Mouse (Mus musculus) hindbrain, embryonic 12.5 days (tissue): ENCODE results near the gene Atad5. TPM values are rescaled to one million over a fixed set of nuclear protein-coding genes. Genes with fewer than 3 reads are reported as not detected.
"Not testable (repeated sequence)": the region's sequence is repeated elsewhere in the genome, so short reads cannot be mapped to it uniquely, and the experiment has no call there.

Source experiments
- ATAC-seq: fragments of 200-750 bp; cut with Nextera tagmentation; 2 replicates; pipeline ENCODE4 v1.8.0; 2017; ENCODE audit warnings: moderate TSS enrichment; ENCODE audit not compliant: low FRiP score
- H3K27ac ChIP-seq: fragments of 300-500 bp; sonication (generic); 2 replicates; pipeline ENCODE4 v1.5.1; 2016; ENCODE audit warnings: mild to moderate bottlenecking
- H3K27me3 ChIP-seq: fragments of 300-500 bp; sonication (generic); 2 replicates; pipeline ENCODE4 v1.6.1; 2016; ENCODE audit warnings: mild to moderate bottlenecking
- H3K36me3 ChIP-seq: fragments of 300-500 bp; sonication (generic); 2 replicates; pipeline ENCODE4 v1.6.1; 2016; ENCODE audit warnings: mild to moderate bottlenecking
- H3K4me1 ChIP-seq: fragments of 300-500 bp; sonication (generic); 2 replicates; pipeline ENCODE4 v1.6.1; 2016
- H3K4me2 ChIP-seq: fragments of 300-500 bp; sonication (generic); replicated peaks from 2 replicates; pipeline ENCODE4 v1.6.1; 2016; ENCODE audit warnings: mild to moderate bottlenecking
- H3K4me3 ChIP-seq: fragments of 300-500 bp; sonication (generic); 2 replicates; pipeline ENCODE4 v1.5.1; 2016; ENCODE audit warnings: mild to moderate bottlenecking
- H3K9ac ChIP-seq: fragments of 300-500 bp; sonication (generic); 2 replicates; pipeline ENCODE4 v1.6.1; 2016; ENCODE audit warnings: mild to moderate bottlenecking, moderate library complexity
- H3K9me3 ChIP-seq: fragments of 300-500 bp; sonication (generic); replicated peaks from 2 replicates; pipeline ENCODE4 v1.6.1; 2016; ENCODE audit warnings: mild to moderate bottlenecking
- WGBS: fragments of 180-500 bp; shearing (Covaris S2); methylation state at CpG from one replicate; pipeline ENCODE4 v1.1.7; 2016; 5-methylcytosine and 5-hydroxymethylcytosine counted together
- polyA plus RNA-seq: library from polyadenylated mRNA; unstranded; fragments of >200 nt; fragmentation: Nextera tagmentation; extraction: Ambion mirVana; gene quantifications from 2 replicates; pipeline ENCODE4 v1.2.1, GENCODE M21; 2016

The Atad5 gene
- polyA plus RNA-seq, 1 experiment from 2014 or later: 11.7 TPM

GRCm38 (mm10) chr11:80141825-80142521, 52.8 kb downstream of the Atad5 start, which contains the start of gene Tefm:
Tefm (minus strand) TSS chr11:80142175.
- H3K9me3 ChIP-seq: no peaks in the 10 kb centered on the region
- peaks cover 20% of the 10 kb centered on the region for H3K36me3 ChIP-seq
- peak within 1 kb of the TSS; percentile 83 for H3K4me3 ChIP-seq
- peak within 1 kb of the TSS; percentile 90 for H3K9ac ChIP-seq
- peak within 1 kb of the TSS; percentile 84 for H3K27ac ChIP-seq
- H3K4me2 ChIP-seq: peak within 1 kb of the TSS; percentile 72
- H3K4me1 ChIP-seq: peaks cover 13% of the 10 kb centered on the region
- WGBS: under 1% methylated on average over 40 of the region's 40 CpGs
- H3K27me3 ChIP-seq: no peaks in the 10 kb centered on the region
- ATAC-seq: peak; percentile 92

GRCm38 (mm10) chr11:80142872-80143271, 53.7 kb downstream of the Atad5 start:
- no peaks in the 10 kb centered on the region for H3K27me3 ChIP-seq
- ATAC-seq: no peak
- 41% methylated on average over 8 of the region's 8 CpGs for WGBS
- H3K4me1 ChIP-seq: peaks cover 13% of the 10 kb centered on the region
- H3K4me3 ChIP-seq: peak overlapping the region; percentile 83
- peak overlapping the region; percentile 72 for H3K4me2 ChIP-seq
- 0 out of 2 replicates have a peak, but pooled peaks cover 12% of the 10 kb centered on the region for H3K36me3 ChIP-seq
- no peak overlapping the region for H3K27ac ChIP-seq
- no peaks in the 10 kb centered on the region for H3K9me3 ChIP-seq
- peak overlapping the region; percentile 90 for H3K9ac ChIP-seq

- no peaks in the 10 kb centered on the region for H3K36me3 ChIP-seq
- WGBS: 54% methylated on average over 10 of the region's 10 CpGs
- ATAC-seq: no peak
Measured at GRCm38 (mm10) chr11:80145787-80146275, 56.6 kb downstream of the Atad5 start.

GRCm38 (mm10) chr11:80147748-80148147, 58.5 kb downstream of the Atad5 start:
- Histone ChIP-seq H3K36me3 (no peaks in the 10 kb centered on the region), H3K9me3 (no peaks in the 10 kb centered on the region), H3K27ac (no peak overlapping the region), H3K4me1 (peaks cover 4% of the 10 kb centered on the region), H3K27me3 (peaks cover 12% of the 10 kb centered on the region), H3K9ac (no peak overlapping the region), H3K4me3 (no peak overlapping the region), H3K4me2 (no peak overlapping the region)
- 81% methylated on average over 6 of the region's 6 CpGs for WGBS
- ATAC-seq: no peak

More at GRCm38 (mm10) chr11:80145787-80146275, 56.6 kb downstream of the Atad5 start:
- Histone ChIP-seq H3K27ac (no peak overlapping the region), H3K27me3 (no peaks in the 10 kb centered on the region), H3K9ac (no peak overlapping the region), H3K4me2 (no peak overlapping the region), H3K4me3 (no peak overlapping the region), H3K9me3 (no peaks in the 10 kb centered on the region), H3K4me1 (peaks cover 10% of the 10 kb centered on the region)

- ATAC-seq: no peak
- no peak overlapping the region for H3K27ac ChIP-seq
- H3K9me3 ChIP-seq: no peaks in the 10 kb centered on the region
- WGBS: 69% methylated on average over 1 of the region's 1 CpGs
- no peaks in the 10 kb centered on the region for H3K4me1 ChIP-seq
- no peak overlapping the region for H3K9ac ChIP-seq
- H3K36me3 ChIP-seq: no peaks in the 10 kb centered on the region
- H3K4me2 ChIP-seq: no peak overlapping the region
- H3K4me3 ChIP-seq: no peak overlapping the region
- peaks cover 17% of the 10 kb centered on the region for H3K27me3 ChIP-seq
Measured at GRCm38 (mm10) chr11:80148313-80148712, 59.1 kb downstream of the Atad5 start.

GRCm38 (mm10) chr11:80148974-80149373, 59.8 kb downstream of the Atad5 start:
- 57% methylated on average over 3 of the region's 4 CpGs for WGBS
- not testable (repeated sequence) for H3K9me3 ChIP-seq, H3K36me3 ChIP-seq, H3K4me3 ChIP-seq, H3K9ac ChIP-seq, H3K4me2 ChIP-seq, H3K27ac ChIP-seq, ATAC-seq, H3K4me1 ChIP-seq
- H3K27me3 ChIP-seq: peaks cover 24% of the 10 kb centered on the region

GRCm38 (mm10) chr11:80149412-80150023, 60.3 kb downstream of the Atad5 start:
- Histone ChIP-seq H3K27ac (no peak overlapping the region), H3K9ac (no peak overlapping the region), H3K4me2 (no peak overlapping the region), H3K4me1 (peaks cover 7% of the 10 kb centered on the region; the same call in 1 of the 2 replicates), H3K27me3 (peaks cover 29% of the 10 kb centered on the region), H3K9me3 (no peaks in the 10 kb centered on the region), H3K4me3 (no peak overlapping the region), H3K36me3 (no peaks in the 10 kb centered on the region)
- WGBS: 88% methylated on average over 8 of the region's 8 CpGs
- no peak for ATAC-seq

- no peak for ATAC-seq
- WGBS: 76% methylated on average over 5 of the region's 5 CpGs
- H3K4me1 ChIP-seq: peaks cover 7% of the 10 kb centered on the region; the same call in 1 of the 2 replicates
Measured at GRCm38 (mm10) chr11:80150566-80150965, 61.4 kb downstream of the Atad5 start.

GRCm38 (mm10) chr11:80151541-80151940, 62.3 kb downstream of the Atad5 start:
- Histone ChIP-seq H3K27ac (no peak overlapping the region), H3K4me3 (no peak overlapping the region), H3K9ac (no peak overlapping the region), H3K27me3 (peaks cover 50% of the 10 kb centered on the region), H3K9me3 (no peaks in the 10 kb centered on the region), H3K4me1 (peaks cover 7% of the 10 kb centered on the region; the same call in 1 of the 2 replicates), H3K4me2 (no peak overlapping the region), H3K36me3 (no peaks in the 10 kb centered on the region)
- no peak for ATAC-seq
- WGBS: 72% methylated on average over 2 of the region's 2 CpGs

More at GRCm38 (mm10) chr11:80150566-80150965, 61.4 kb downstream of the Atad5 start:
- Histone ChIP-seq H3K4me2 (no peak overlapping the region), H3K4me3 (no peak overlapping the region), H3K9me3 (no peaks in the 10 kb centered on the region), H3K27me3 (peaks cover 40% of the 10 kb centered on the region), H3K9ac (no peak overlapping the region), H3K36me3 (no peaks in the 10 kb centered on the region), H3K27ac (no peak overlapping the region)

GRCm38 (mm10) chr11:80152376-80152775, 63.2 kb downstream of the Atad5 start:
- H3K36me3 ChIP-seq: no peaks in the 10 kb centered on the region
- H3K9me3 ChIP-seq: no peaks in the 10 kb centered on the region
- ATAC-seq: no peak
- peaks cover 7% of the 10 kb centered on the region; the same call in 1 of the 2 replicates for H3K4me1 ChIP-seq
- no peak overlapping the region for H3K4me3 ChIP-seq
- no peak overlapping the region for H3K27ac ChIP-seq
- 76% methylated on average over 8 of the region's 8 CpGs for WGBS
- H3K27me3 ChIP-seq: peaks cover 51% of the 10 kb centered on the region
- no peak overlapping the region for H3K9ac ChIP-seq
- H3K4me2 ChIP-seq: no peak overlapping the region

- Histone ChIP-seq H3K9me3 (no peaks in the 10 kb centered on the region), H3K36me3 (no peaks in the 10 kb centered on the region), H3K4me2 (peak within 1 kb of the TSS; percentile 74), H3K9ac (peak within 1 kb of the TSS; percentile 62), H3K4me1 (peaks cover 7% of the 10 kb centered on the region; the same call in 1 of the 2 replicates), H3K4me3 (peak within 1 kb of the TSS; percentile 49), H3K27ac (no peak within 1 kb of the TSS), H3K27me3 (peaks cover 51% of the 10 kb centered on the region)
- peak; percentile 61 for ATAC-seq
- 3% methylated on average over 47 of the region's 47 CpGs for WGBS
Measured at GRCm38 (mm10) chr11:80153857-80154495, 64.8 kb downstream of the Atad5 start, which contains the start of gene Adap2. Adap2 (plus strand) TSS chr11:80154105.

- no peaks in the 10 kb centered on the region for H3K9me3 ChIP-seq
- peaks cover 51% of the 10 kb centered on the region for H3K27me3 ChIP-seq
- no peak overlapping the region for H3K27ac ChIP-seq
- H3K4me2 ChIP-seq: peak overlapping the region; percentile 74
- peak overlapping the region; percentile 62; the same call in 1 of the 2 replicates for H3K9ac ChIP-seq
- no peak for ATAC-seq
- no peaks in the 10 kb centered on the region for H3K36me3 ChIP-seq
- 27% methylated on average over 25 of the region's 25 CpGs for WGBS
- H3K4me3 ChIP-seq: peak overlapping the region; percentile 49
- H3K4me1 ChIP-seq: peaks cover 7% of the 10 kb centered on the region; the same call in 1 of the 2 replicates
Measured at GRCm38 (mm10) chr11:80154501-80154900, 65.3 kb downstream of the Atad5 start.
